Mouse (Mus musculus) kidney, embryonic 15.5 days (tissue): ENCODE results near the gene Ncbp2. TPM values are rescaled to one million over a fixed set of nuclear protein-coding genes. Genes with fewer than 3 reads are reported as not detected.

Experiments used
- ATAC-seq: fragments of 200-750 bp; cut with Nextera tagmentation; replicated peaks from 2 replicates; pipeline ENCODE4 v1.8.0; 2017; ENCODE audit warnings: moderate TSS enrichment; ENCODE audit not compliant: low FRiP score
- H3K27ac ChIP-seq: fragments of 300-500 bp; sonication (generic); 2 replicates; pipeline ENCODE4 v1.5.1; 2015; ENCODE audit warnings: mild to moderate bottlenecking, inconsistent platforms
- H3K27me3 ChIP-seq: fragments of 300-500 bp; sonication (generic); 2 replicates; pipeline ENCODE4 v1.6.1; 2015; ENCODE audit warnings: inconsistent platforms
- H3K36me3 ChIP-seq: fragments of 300-500 bp; sonication (generic); 2 replicates; pipeline ENCODE4 v1.6.1; 2015; ENCODE audit warnings: inconsistent platforms
- H3K4me1 ChIP-seq: fragments of 300-500 bp; sonication (generic); 2 replicates; pipeline ENCODE4 v1.6.1; 2015; ENCODE audit warnings: inconsistent platforms
- H3K4me2 ChIP-seq: fragments of 300-500 bp; sonication (generic); 2 replicates; pipeline ENCODE4 v1.6.1; 2015; ENCODE audit warnings: moderate library complexity, mild to moderate bottlenecking, inconsistent platforms
- H3K4me3 ChIP-seq: fragments of 300-500 bp; sonication (generic); replicated peaks from 2 replicates; pipeline ENCODE4 v1.5.1; 2015; ENCODE audit warnings: mild to moderate bottlenecking, inconsistent platforms
- H3K9ac ChIP-seq: fragments of 300-500 bp; sonication (generic); 2 replicates; pipeline ENCODE4 v1.6.1; 2015; ENCODE audit warnings: mild to moderate bottlenecking, inconsistent platforms
- H3K9me3 ChIP-seq: fragments of 300-500 bp; sonication (generic); replicated peaks from 2 replicates; pipeline ENCODE4 v1.6.1; 2016; ENCODE audit warnings: inconsistent platforms
- WGBS: fragments of 180-500 bp; shearing (Covaris S2); methylation state at CpG from one replicate; pipeline ENCODE4 v1.1.7; 2015; ENCODE audit warnings: mixed read lengths; 5-methylcytosine and 5-hydroxymethylcytosine counted together
- polyA plus RNA-seq: library from polyadenylated mRNA; unstranded; fragments of >200 nt; fragmentation: Nextera tagmentation; extraction: Ambion mirVana; gene quantifications from 2 replicates; pipeline ENCODE4 v1.2.1, GENCODE M21; 2015

The Ncbp2 gene
- polyA plus RNA-seq: 110 and 121 TPM in 2 replicates

- H3K9ac ChIP-seq: peak within 1 kb of the TSS; percentile 93
- H3K4me3 ChIP-seq: peak within 1 kb of the TSS; percentile 96
- ATAC-seq: peak; percentile 93
- H3K9me3 ChIP-seq: no peaks in the 10 kb centered on the region
- peaks cover 28% of the 10 kb centered on the region for H3K36me3 ChIP-seq
- H3K27me3 ChIP-seq: no peaks in the 10 kb centered on the region
- peak within 1 kb of the TSS; percentile 75 for H3K4me2 ChIP-seq
- WGBS: under 1% methylated on average over 55 of the region's 55 CpGs
- H3K4me1 ChIP-seq: peaks cover 32% of the 10 kb centered on the region
- peak within 1 kb of the TSS; percentile 93 for H3K27ac ChIP-seq
Measured at GRCm38 (mm10) chr16:31948345-31948774, at the start of gene Ncbp2, which contains the start of gene 0610012G03Rik. Gene Ncbp2, plus strand, starts transcription at chr16:31948513. Gene 0610012G03Rik, minus strand, starts transcription at chr16:31948494.

- no peak for ATAC-seq
- H3K9me3 ChIP-seq: no peaks in the 10 kb centered on the region
- no peaks in the 10 kb centered on the region for H3K27me3 ChIP-seq
- H3K36me3 ChIP-seq: no peaks in the 10 kb centered on the region
- no peak overlapping the region for H3K4me3 ChIP-seq
- no peak overlapping the region for H3K27ac ChIP-seq
- no peak overlapping the region for H3K9ac ChIP-seq
- H3K4me2 ChIP-seq: no peak overlapping the region
- H3K4me1 ChIP-seq: peaks cover 14% of the 10 kb centered on the region
- WGBS: 83% methylated on average over 18 of the region's 18 CpGs
Measured at GRCm38 (mm10) chr16:31898546-31899326, 49.6 kb upstream of the Ncbp2 start.

GRCm38 (mm10) chr16:31901886-31902285, 46.4 kb upstream of the Ncbp2 start:
- Histone ChIP-seq H3K4me2 (no peak overlapping the region), H3K27me3 (no peaks in the 10 kb centered on the region), H3K9me3 (no peaks in the 10 kb centered on the region), H3K36me3 (no peaks in the 10 kb centered on the region), H3K4me3 (no peak overlapping the region), H3K27ac (no peak overlapping the region), H3K9ac (no peak overlapping the region), H3K4me1 (peaks cover 23% of the 10 kb centered on the region)
- WGBS: 88% methylated on average over 1 of the region's 1 CpGs
- ATAC-seq: no peak

GRCm38 (mm10) chr16:31903239-31903638, 45.1 kb upstream of the Ncbp2 start:
- no peak overlapping the region for H3K27ac ChIP-seq
- WGBS: 90% methylated on average over 8 of the region's 8 CpGs
- no peak overlapping the region for H3K9ac ChIP-seq
- H3K27me3 ChIP-seq: no peaks in the 10 kb centered on the region
- ATAC-seq: no peak
- no peak overlapping the region for H3K4me3 ChIP-seq
- no peaks in the 10 kb centered on the region for H3K36me3 ChIP-seq
- no peak overlapping the region for H3K4me2 ChIP-seq
- peaks cover 13% of the 10 kb centered on the region for H3K4me1 ChIP-seq
- no peaks in the 10 kb centered on the region for H3K9me3 ChIP-seq

GRCm38 (mm10) chr16:31905331-31905730, 43.0 kb upstream of the Ncbp2 start:
- Histone ChIP-seq H3K27ac (no peak overlapping the region), H3K27me3 (no peaks in the 10 kb centered on the region), H3K36me3 (no peaks in the 10 kb centered on the region), H3K4me2 (no peak overlapping the region), H3K9ac (no peak overlapping the region), H3K4me3 (no peak overlapping the region), H3K4me1 (peaks cover 13% of the 10 kb centered on the region), H3K9me3 (no peaks in the 10 kb centered on the region)
- no peak for ATAC-seq
- 78% methylated on average over 4 of the region's 4 CpGs for WGBS

- H3K36me3 ChIP-seq: no peaks in the 10 kb centered on the region
- 39% methylated on average over 20 of the region's 20 CpGs for whole genome bisulfite sequencing
- H3K4me1 ChIP-seq: peaks cover 13% of the 10 kb centered on the region
- no peaks in the 10 kb centered on the region for H3K9me3 ChIP-seq
- peak; percentile 27; the same call in 1 of the 2 replicates for ATAC-seq
- H3K4me3 ChIP-seq: peak overlapping the region; percentile 31
- no peaks in the 10 kb centered on the region for H3K27me3 ChIP-seq
- no peak overlapping the region for H3K9ac ChIP-seq
- H3K4me2 ChIP-seq: peak overlapping the region; percentile 64
- H3K27ac ChIP-seq: no peak overlapping the region
Measured at GRCm38 (mm10) chr16:31905891-31906825, 42.2 kb upstream of the Ncbp2 start.

GRCm38 (mm10) chr16:31906896-31907295, 41.4 kb upstream of the Ncbp2 start:
- Histone ChIP-seq H3K36me3 (no peaks in the 10 kb centered on the region), H3K4me2 (peak overlapping the region; percentile 64), H3K9me3 (no peaks in the 10 kb centered on the region), H3K4me1 (peaks cover 13% of the 10 kb centered on the region), H3K27ac (no peak overlapping the region), H3K27me3 (no peaks in the 10 kb centered on the region), H3K4me3 (peak overlapping the region; percentile 31), H3K9ac (no peak overlapping the region)
- ATAC-seq: peak; percentile 61; the same call in 1 of the 2 replicates
- WGBS: 11% methylated on average over 9 of the region's 9 CpGs

- Histone ChIP-seq H3K27me3 (no peaks in the 10 kb centered on the region), H3K4me1 (peaks cover 13% of the 10 kb centered on the region), H3K4me2 (no peak overlapping the region), H3K9ac (no peak overlapping the region), H3K36me3 (no peaks in the 10 kb centered on the region), H3K4me3 (no peak overlapping the region), H3K27ac (no peak overlapping the region), H3K9me3 (no peaks in the 10 kb centered on the region)
- 65% methylated on average over 11 of the region's 11 CpGs for WGBS
- ATAC-seq: no peak
Measured at GRCm38 (mm10) chr16:31908959-31909358, 39.4 kb upstream of the Ncbp2 start.

- Histone ChIP-seq H3K9me3 (no peaks in the 10 kb centered on the region), H3K4me1 (peaks cover 13% of the 10 kb centered on the region), H3K27ac (no peak overlapping the region), H3K4me2 (no peak overlapping the region), H3K36me3 (no peaks in the 10 kb centered on the region), H3K9ac (no peak overlapping the region), H3K4me3 (no peak overlapping the region), H3K27me3 (no peaks in the 10 kb centered on the region)
- WGBS: 51% methylated on average over 10 of the region's 10 CpGs
- ATAC-seq: no peak
Measured at GRCm38 (mm10) chr16:31910281-31910847, 37.9 kb upstream of the Ncbp2 start.

GRCm38 (mm10) chr16:31917776-31918175, 30.5 kb upstream of the Ncbp2 start:
- Histone ChIP-seq H3K27ac (0 out of 2 replicates have a peak overlapping the region, but pooled peaks have one; percentile 32), H3K9ac (peak overlapping the region; percentile 36; the same call in 1 of the 2 replicates), H3K27me3 (no peaks in the 10 kb centered on the region), H3K36me3 (no peaks in the 10 kb centered on the region), H3K4me3 (no peak overlapping the region; the same call in 1 of the 2 replicates), H3K4me2 (peak overlapping the region; percentile 54), H3K9me3 (no peaks in the 10 kb centered on the region), H3K4me1 (peaks cover 12% of the 10 kb centered on the region)
- 65% methylated on average over 11 of the region's 11 CpGs for WGBS
- peak; percentile 36; the same call in 1 of the 2 replicates for ATAC-seq

- Histone ChIP-seq H3K4me2 (peak overlapping the region; percentile 54), H3K4me3 (peak overlapping the region; percentile 16; the same call in 1 of the 2 replicates), H3K4me1 (peaks cover 12% of the 10 kb centered on the region), H3K36me3 (no peaks in the 10 kb centered on the region), H3K9ac (peak overlapping the region; percentile 36; the same call in 1 of the 2 replicates), H3K27ac (0 out of 2 replicates have a peak overlapping the region, but pooled peaks have one; percentile 32), H3K9me3 (no peaks in the 10 kb centered on the region), H3K27me3 (no peaks in the 10 kb centered on the region)
- WGBS: 3% methylated on average over 14 of the region's 14 CpGs
- peak; percentile 49; the same call in 1 of the 2 replicates for ATAC-seq
Measured at GRCm38 (mm10) chr16:31918248-31918724, 30.0 kb upstream of the Ncbp2 start.
